Mouse (Mus musculus) lung, adult 2 months (tissue): Measurements from ENCODE around the gene Ccn6.

Experiments used
- CTCF ChIP-seq: fragments of 200-500 bp; IDR thresholded peaks from 2 replicates; pipeline ENCODE4 v1.5.1; 2011; ENCODE audit warnings: mild to moderate bottlenecking, low read length, control low read depth; ENCODE audit not compliant: insufficient read depth
- POLR2A ChIP-seq: fragments of 200-500 bp; IDR thresholded peaks from 2 replicates; pipeline ENCODE4 v1.6.1; 2011; ENCODE audit warnings: low read depth, mild to moderate bottlenecking, control low read depth, low read length, borderline replicate concordance; ENCODE audit errors: extremely low read depth

- no peak for TF ChIP-seq CTCF
- no peak for TF ChIP-seq POLR2A
Measured at GRCm38 (mm10) chr10:39106413-39106812, 57.2 kb downstream of the Ccn6 start.
